Mouse (Mus musculus) bone marrow, adult 2 months (tissue): Measurements from ENCODE around the gene Stx16.

Experiments used
- CTCF ChIP-seq: fragments of 200-500 bp; IDR thresholded peaks from 2 replicates; pipeline ENCODE4 v1.5.1; 2011; ENCODE audit warnings: low read length, control low read depth; ENCODE audit not compliant: control insufficient read depth, insufficient read depth
- POLR2A ChIP-seq: fragments of 200-500 bp; IDR thresholded peaks from 2 replicates; pipeline ENCODE4 v1.6.1; 2011; ENCODE audit warnings: low read depth, mild to moderate bottlenecking, control low read depth, low read length, borderline replicate concordance; ENCODE audit not compliant: control insufficient read depth

DNA sequence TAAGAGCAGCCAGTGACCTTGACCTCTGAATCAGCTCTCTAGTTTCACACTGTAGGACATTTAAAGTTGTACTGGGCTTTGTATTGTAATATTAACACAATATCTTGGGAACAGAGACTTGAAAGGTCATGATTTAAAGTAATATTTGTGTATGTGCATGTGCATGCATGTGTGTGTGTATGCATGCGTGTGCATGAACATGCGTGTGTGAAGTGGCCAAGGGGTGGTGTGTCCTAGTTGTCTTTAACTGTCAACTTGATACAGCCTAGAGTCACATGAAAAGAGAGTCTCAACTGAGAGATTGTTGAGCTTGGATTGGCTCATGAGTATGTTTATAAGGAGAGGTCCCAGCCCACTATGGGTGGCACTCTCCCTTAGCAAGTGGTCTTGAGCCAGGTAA lies 28.5 kb upstream of the Stx16 start:
- TF ChIP-seq POLR2A (no peak), CTCF (no peak)
